Mouse (Mus musculus) liver, embryonic 18 days (tissue): ENCODE data around the gene Des. TPM values are rescaled to one million over a fixed set of nuclear protein-coding genes. Genes with fewer than 3 reads are reported as not detected.

Experiments
- polyA plus RNA-seq: library from polyadenylated mRNA; depleted of rRNA; stranded (reverse); fragments of >200 nt; gene quantifications from 2 replicates; pipeline ENCODE4 v1.2.3, GENCODE M21; 2012; rRNA removed

Gene Des
- polyA plus RNA-seq = 2.0 and 2.2 TPM in 2 replicates

DNA sequence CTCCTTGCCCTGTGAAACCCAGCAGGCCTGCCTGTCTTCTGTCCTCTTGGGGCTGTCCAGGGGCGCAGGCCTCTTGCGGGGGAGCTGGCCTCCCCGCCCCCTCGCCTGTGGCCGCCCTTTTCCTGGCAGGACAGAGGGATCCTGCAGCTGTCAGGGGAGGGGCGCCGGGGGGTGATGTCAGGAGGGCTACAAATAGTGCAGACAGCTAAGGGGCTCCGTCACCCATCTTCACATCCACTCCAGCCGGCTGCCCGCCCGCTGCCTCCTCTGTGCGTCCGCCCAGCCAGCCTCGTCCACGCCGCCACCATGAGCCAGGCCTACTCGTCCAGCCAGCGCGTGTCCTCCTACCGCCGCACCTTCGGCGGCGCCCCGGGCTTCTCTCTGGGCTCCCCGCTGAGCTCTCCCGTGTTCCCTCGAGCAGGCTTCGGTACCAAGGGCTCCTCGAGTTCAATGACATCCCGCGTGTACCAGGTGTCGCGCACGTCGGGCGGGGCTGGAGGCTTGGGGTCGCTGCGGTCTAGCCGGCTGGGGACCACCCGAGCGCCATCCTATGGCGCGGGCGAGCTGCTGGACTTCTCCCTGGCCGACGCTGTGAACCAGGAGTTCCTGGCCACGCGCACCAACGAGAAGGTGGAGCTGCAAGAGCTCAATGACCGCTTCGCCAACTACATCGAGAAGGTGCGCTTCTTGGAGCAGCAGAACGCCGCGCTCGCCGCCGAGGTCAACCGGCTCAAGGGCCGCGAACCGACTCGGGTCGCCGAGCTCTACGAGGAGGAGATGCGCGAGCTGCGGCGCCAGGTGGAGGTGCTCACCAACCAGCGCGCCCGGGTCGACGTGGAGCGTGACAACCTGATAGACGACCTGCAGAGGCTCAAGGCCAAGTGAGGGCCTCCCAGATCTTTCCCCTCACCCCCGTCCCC is at the start of gene Des:
Des (plus strand) TSS at position 218 of the 920 bp plus-strand sequence.

DNA sequence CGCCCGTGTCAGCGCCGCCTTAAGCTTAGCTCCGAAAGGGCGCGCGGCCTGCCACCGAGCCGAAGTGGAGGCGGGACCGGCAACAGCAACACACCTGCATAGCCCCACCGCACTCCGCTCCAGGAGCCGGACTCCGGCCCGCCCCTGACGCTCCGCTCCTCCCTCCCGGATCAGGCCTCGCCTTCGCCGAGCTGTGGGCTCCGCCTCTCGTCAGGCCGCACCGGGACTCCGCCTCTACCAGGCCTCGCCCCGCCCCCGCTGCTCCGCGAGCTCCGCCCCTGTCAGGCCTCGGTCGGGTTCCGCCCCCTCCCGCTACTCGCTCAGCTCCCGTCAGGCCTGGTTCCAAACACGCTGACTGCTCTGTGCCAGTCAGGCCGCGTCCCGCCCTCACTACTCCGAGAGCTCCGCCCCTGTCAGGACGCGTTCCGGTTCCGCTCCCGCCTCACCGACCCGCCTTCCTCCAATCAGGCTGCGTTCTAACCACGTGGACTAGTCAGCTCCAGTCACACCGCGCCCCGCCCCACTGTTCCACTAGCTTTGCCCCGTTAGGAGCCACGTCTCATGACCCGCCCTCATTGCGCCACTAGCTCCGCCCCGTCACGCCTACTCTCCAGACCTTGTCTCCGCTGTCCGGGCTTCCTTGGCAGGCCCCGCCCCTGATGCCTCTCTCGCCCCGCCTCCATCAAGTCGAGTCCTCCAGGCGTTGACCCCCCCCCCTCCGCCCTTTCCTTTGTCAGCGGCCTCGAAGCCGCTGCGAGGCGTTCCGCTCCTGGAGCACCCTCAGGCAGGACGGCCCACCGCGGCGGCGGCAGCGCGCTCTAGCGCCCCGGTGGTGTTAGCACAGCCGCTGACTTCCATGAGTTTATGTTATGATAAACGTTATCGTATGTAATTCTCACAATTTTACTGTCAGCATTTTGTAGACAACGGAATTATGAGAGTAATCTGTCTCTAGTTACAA is 42.6 kb upstream of the Des start, which contains the start of gene Dnpep:
Dnpep (minus strand) TSS at position 750 of the 961 bp plus-strand sequence.

DNA sequence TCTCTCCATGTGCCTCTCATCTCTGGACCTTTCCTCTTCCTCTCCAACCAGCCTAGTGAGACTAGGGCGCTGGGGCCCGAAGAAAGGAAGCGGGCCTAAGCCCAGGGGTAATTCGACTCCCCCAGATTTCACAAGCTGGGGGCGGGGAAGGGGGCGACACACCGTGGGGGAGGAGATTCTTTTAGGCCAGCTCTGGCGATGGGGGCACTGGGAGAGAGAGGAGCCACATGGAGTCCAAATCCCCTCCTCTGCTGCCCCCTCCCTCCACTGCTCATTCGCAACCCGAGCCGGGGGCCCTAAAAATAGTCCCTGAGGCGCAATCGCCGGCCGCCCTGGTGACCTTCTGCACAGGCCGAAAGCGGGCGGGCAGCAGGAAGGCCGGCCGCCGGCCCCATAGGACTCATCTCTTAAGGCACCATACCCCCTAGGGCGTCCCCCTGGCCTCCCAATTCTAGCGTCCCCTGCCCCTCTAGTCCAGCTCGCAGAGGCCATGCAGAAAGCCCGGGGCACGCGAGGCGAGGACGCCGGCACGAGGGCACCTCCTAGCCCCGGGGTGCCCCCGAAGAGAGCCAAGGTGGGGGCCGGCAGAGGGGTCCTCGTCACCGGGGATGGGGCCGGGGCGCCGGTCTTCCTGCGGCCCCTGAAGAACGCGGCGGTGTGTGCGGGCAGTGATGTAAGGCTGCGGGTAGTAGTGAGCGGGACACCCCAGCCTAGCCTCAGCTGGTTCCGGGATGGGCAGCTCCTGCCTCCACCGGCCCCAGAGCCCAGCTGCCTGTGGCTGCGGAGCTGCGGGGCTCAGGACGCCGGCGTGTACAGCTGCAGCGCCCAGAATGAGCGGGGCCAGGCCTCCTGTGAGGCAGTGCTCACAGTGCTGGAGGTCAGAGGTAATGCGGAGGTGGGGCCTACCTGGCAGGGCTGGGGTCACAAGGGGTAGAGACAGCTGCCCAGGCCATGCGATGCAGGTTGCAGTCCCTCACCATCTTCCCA is 15.1 kb downstream of the Des start, which contains the start of gene Speg:
Speg (plus strand) TSS at position 348 of the 987 bp plus-strand sequence.

Other genes starting within 250 kb of the Des start
- 2.2 and 2.3 TPM in 2 replicates for gene Nhej1, start 235.1 kb upstream of the Des start, polyA plus RNA-seq
- gene Slc23a3, start 226.4 kb upstream of the Des start, polyA plus RNA-seq = 1.2 TPM in 2 replicates
- 26.9 and 31.0 TPM in 2 replicates for gene Cnppd1, start 217.6 kb upstream of the Des start, polyA plus RNA-seq
- 50.7 and 54.5 TPM in 2 replicates for gene Retreg2, start 217.6 kb upstream of the Des start, polyA plus RNA-seq
- 41.4 and 42.2 TPM in 2 replicates for gene Zfand2b, start 191.7 kb upstream of the Des start, polyA plus RNA-seq
- 25.8 and 25.9 TPM in 2 replicates for gene Abcb6, start 179.9 kb upstream of the Des start, polyA plus RNA-seq
- 11.0 and 13.7 TPM in 2 replicates for gene Ankzf1, start 168.2 kb upstream of the Des start, polyA plus RNA-seq
- 22.2 and 26.3 TPM in 2 replicates for gene Atg9a, start 168.1 kb upstream of the Des start, polyA plus RNA-seq
- 4.7 and 4.9 TPM in 2 replicates for gene Glb1l, start 149.5 kb upstream of the Des start, polyA plus RNA-seq
- gene Stk16, start 149.5 kb upstream of the Des start, polyA plus RNA-seq = 104 and 122 TPM in 2 replicates
- gene Tuba4a, start 140.5 kb upstream of the Des start, polyA plus RNA-seq = 103 and 117 TPM in 2 replicates
- not detected in 2 replicates for gene A630095N17Rik, start 128.2 kb upstream of the Des start, polyA plus RNA-seq
- 20.3 and 23.9 TPM in 2 replicates for gene Dnajb2, start 123.9 kb upstream of the Des start, polyA plus RNA-seq
- gene Ptprn, start 95.8 kb upstream of the Des start, polyA plus RNA-seq = 0.10 TPM in 2 replicates
- gene Resp18, start 81.9 kb upstream of the Des start, polyA plus RNA-seq = not detected in 2 replicates
- 61.8 and 63.4 TPM in 2 replicates for gene Dnpep, start 42.3 kb upstream of the Des start, polyA plus RNA-seq
- gene Speg, start 15.0 kb downstream of the Des start, polyA plus RNA-seq = 4.9 and 6.9 TPM in 2 replicates
- gene Gmppa, start 75.6 kb downstream of the Des start, polyA plus RNA-seq = 38.7 and 42.0 TPM in 2 replicates
- gene Asic4, start 90.1 kb downstream of the Des start, polyA plus RNA-seq = 0.01 and 0.03 TPM in 2 replicates
- 3.7 and 4.1 TPM in 2 replicates for gene Chpf, start 119.0 kb downstream of the Des start, polyA plus RNA-seq
- 0.10 TPM in 2 replicates for gene Tmem198, start 119.2 kb downstream of the Des start, polyA plus RNA-seq
- 10.4 and 12.4 TPM in 2 replicates for gene Obsl1, start 146.1 kb downstream of the Des start, polyA plus RNA-seq
- gene Inha, start 146.7 kb downstream of the Des start, polyA plus RNA-seq = 1.8 and 2.0 TPM in 2 replicates
- gene Stk11ip, start 161.2 kb downstream of the Des start, polyA plus RNA-seq = 4.9 and 5.3 TPM in 2 replicates
- 1.9 TPM in 2 replicates for gene Slc4a3, start 185.9 kb downstream of the Des start, polyA plus RNA-seq